Mouse (Mus musculus) left cerebral cortex, postnatal 25 days (tissue): ENCODE measurements around the gene Adgrg2. TPM values are rescaled to one million over a fixed set of nuclear protein-coding genes. Genes with fewer than 3 reads are reported as not detected.

Source experiments
- DNase-seq, 2 experiments: peaks; one replicate each; pipeline ENCODE4 v3.0.0; 2022; ENCODE audit warnings: low spot score in 2 of 2, mixed read lengths in 1 of 2
- intact Hi-C: fragments of 180-260 bp; cut with DNase I; formaldehyde crosslinking; loops from one replicate; pipeline ENCODE4 v1.15.1; 2025
- total RNA-seq, 2 experiments: library from RNA; stranded (reverse); gene quantifications; 2 replicates each; pipeline ENCODE4 v1.2.3; 2021

Adgrg2 gene
- total RNA-seq, 2 experiments from 2014 or later, result 0.99 to 1.1 TPM

DNA sequence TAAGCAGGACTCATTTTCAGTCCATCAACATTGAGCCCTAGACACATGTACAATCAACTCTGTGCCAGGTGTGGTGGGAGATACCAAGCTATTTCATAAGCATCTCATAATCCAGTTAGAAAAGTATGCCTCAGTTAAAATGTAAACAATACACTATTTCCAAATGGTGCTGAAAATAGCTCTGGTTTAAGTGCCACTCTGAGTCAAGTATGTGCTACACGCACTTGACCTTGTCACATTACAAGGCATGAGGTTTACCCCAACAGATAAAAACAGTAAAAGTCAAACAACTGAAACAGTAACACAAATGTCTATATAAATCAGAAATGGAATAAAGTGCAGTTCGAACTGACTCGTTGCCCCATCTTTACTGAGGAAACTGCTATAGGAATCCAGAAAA lies 110.6 kb downstream of the Adgrg2 start:
- no peak for DNase-seq
- intact Hi-C loops, result loop anchor here (10.0 kb wide), 1 partner anchor 264 kb away; the partner anchor contains the start of gene Rs1

DNA sequence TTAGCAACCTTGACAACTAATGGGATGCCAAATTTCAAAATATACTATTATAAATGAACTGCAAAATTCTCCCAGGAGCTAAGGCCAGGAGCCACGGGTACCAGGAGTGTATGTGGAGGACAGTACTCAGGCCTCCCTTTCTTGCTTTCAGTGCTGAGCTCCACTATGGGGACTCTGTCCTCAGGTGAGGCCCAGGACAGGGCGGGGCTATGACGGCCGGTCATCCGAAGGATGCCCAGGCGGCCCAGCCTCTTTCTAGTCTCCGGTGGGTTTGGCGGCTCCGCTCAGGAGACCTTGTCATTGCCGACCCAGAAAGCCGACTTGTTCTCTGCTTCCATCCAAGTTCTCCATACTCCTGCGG lies 111.2 kb downstream of the Adgrg2 start:
- DNase-seq, result no peak
- intact Hi-C loops, result loop anchor here (10.0 kb wide), 1 partner anchor 263 kb away; the partner anchor contains the start of gene Rs1

DNA sequence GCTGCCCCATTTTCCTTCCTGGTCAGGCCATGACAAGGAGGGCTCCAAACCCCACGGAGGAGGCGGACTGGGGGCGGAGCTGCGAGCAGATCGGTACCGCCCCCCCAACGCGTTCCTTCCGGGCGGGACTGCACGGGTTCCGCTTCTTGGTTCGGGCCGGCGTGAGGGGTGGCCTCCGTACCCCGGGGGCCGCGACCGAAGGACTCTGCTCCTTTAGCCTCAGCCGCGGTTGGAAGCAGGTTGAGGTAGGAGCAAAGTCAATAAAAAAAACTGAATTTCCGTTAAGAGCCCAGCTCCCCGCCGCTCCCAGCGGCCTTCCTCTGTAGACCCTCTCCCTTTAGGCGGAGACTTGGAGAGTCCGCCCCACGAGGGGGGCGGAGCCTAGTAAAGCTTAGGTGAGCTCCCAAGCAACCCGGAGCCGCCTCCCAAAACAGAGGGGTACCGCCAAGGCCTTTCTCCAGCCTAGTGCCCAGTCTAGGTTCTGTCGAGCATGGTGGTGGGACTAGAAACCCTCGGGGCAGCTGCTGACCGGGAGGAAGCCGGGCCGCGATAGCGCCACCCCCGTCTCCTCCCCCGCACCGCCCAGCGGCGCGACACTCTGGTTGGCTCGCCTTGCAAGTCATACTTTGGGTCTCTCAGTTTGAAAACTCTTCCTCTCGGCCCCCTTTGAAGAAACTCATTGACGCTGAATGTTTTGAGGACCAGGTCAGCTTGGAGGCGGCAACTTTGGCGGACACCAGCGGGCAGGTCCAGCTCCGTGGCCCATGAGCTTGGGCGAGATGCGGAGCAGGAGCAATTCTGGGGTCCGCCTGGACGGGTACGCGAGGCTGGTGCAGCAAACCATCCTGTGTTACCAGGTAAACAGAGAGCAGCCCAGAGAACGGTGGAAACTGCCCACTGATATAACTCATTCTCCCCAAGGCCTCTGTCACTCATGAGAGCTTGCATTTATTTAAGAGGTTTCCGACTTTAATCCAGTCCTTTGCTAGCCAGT lies 111.9 kb downstream of the Adgrg2 start, which contains the start of gene Phka2:
Phka2 (plus strand) TSS at position 119 of the 994 bp plus-strand sequence.
- intact Hi-C loops, result loop anchor here (10.0 kb wide), 1 partner anchor 262 kb away; the partner anchor contains the start of gene Rs1
- peak; percentile 81 to 84 for DNase-seq

DNA sequence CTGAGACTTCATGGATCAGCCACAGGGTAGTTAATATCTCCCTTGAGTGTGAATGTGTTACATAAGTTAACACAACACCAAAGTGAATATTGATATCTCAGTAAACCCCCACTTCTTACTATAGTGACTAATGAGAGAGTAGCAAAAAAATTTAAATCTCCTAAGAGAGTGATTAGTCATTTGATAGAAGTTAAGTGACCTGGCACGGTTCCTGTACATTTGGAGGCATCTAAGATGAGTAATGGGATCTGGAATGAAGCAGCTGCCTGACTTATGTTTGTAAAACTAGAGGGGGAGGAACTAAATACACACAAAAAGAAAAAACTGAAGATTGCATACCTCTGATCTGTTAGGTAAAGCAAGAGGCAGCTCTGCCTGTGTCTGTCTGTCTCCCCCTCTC lies 118.6 kb downstream of the Adgrg2 start:
- intact Hi-C loops, result loop anchor here (10.0 kb wide), 1 partner anchor 256 kb away; the partner anchor contains the start of gene Rs1
- DNase-seq, result no peak

DNA sequence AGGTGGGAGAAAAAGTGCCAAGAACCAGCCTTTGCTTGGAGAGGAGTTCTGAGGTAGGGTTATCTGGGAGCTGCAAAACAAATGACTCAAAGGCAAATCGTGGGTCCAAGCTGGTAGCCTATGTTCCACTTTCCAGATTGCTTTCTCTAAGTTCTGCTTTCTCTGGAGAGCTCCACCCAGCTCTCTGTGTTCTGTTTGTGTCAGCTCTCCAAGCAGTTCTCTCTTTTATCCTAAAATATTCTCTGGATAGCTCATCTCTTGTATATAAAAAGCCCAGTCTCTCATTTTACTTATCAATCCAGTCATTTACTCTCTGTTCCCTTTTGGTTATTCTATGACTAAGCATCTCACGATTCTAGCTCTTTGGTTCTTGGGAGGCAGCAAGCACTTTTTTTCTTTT lies 119.7 kb downstream of the Adgrg2 start:
- peak in 1 of 2 experiments; percentile 54 for DNase-seq
- intact Hi-C loops, result no loop called here

DNA sequence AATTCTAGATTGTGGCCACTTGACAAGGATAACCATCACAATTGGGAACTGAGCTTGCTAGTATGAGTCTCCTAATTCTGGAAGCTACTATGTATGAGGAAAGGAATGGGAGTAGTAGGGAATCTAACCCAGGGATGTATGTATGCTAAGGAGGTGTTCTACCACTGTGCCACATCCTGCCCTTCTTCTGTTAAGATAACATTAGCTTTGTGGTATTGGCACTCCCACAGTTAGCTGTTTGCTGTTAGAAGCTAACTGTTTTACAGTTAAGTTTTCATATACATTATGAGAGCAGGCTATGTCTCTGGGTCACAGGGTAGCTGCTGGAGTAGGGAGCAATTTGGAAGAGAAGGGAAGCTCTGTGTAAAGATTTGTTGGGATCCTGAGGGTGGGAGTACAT lies 125.5 kb downstream of the Adgrg2 start:
- DNase-seq, result no peak
- intact Hi-C loops, result no loop called here

DNA sequence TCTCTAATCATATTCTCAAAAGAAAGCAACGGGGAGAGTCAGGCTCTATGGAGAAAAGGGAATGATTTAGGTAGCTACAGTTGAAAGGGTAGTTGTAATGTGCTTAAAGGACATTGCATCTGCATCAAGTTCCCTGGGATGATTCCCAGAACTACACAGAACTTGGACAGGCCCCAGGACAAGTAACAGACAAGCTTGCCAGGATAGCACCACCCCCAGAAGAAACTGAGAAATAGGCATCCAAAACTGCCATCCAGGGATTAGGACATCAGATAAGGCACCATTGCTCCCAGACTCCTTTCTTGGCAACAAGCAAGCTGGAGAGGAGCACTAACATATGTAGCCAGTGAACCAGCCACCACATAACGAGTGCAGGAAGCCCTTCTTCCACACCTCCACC lies 152.3 kb downstream of the Adgrg2 start:
- intact Hi-C loops, result no loop called here
- DNase-seq, result peak in 1 of 2 experiments; percentile 55

Other genes starting within 250 kb of the Adgrg2 start
- 10 to 100 TPM; 26.8 to 33.5 TPM for gene Phka2, start 111.5 kb downstream of the Adgrg2 start, total RNA-seq